Mouse (Mus musculus) natural killer cell, adult 2 months (primary cell): Measurements from ENCODE around the gene Fbxw2.
A peak's percentile ranks its signal among the peaks of the same experiment; 100 is the strongest.
"Not testable (repeated sequence)": the region's sequence is repeated elsewhere in the genome, so short reads cannot be mapped to it uniquely, and the experiment has no call there.

Experiments
- DNase-seq, 2 experiments: peaks; one replicate each; pipeline ENCODE4 v3.0.0; 2022; ENCODE audit warnings: low spot score in 2 of 2

Gene Fbxw2

DNA sequence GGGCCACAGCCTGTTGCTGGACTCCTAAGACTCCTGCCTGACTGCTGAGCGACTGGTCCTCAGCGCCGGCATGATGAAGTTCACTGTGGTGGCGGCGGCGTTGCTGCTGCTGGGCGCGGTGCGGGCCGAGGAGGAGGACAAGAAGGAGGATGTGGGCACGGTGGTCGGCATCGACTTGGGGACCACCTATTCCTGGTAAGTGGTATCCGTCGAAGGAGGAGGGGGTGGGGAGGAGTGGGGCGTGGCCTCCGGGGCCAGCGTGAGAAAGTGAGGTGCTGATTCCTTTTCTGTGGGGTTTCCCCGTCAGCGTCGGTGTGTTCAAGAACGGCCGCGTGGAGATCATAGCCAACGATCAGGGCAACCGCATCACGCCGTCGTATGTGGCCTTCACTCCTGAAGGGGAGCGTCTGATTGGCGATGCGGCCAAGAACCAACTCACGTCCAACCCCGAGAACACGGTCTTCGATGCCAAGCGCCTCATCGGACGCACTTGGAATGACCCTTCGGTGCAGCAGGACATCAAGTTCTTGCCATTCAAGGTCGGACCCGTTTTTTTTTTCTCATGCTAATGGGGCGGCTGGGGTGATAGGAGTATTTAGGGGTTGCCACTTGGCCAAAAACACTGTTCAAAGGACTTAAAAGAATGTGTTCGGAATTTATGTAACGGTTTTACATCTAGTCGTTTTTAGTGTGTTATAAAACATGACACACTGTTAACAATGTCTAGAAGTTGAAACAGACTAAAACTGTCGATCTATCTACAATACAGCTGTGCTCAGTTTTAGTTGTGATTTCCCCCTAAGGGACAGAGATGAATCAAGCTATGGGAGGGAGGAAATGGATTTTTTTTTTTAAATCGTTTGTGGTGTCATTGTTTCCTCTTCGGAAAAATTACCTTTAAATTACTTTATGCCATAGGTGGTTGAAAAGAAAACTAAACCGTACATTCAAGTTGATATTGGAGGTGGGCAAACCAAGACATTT lies 53.6 kb downstream of the Fbxw2 start:
- peak; percentile 80 to 81 for DNase-seq

DNA sequence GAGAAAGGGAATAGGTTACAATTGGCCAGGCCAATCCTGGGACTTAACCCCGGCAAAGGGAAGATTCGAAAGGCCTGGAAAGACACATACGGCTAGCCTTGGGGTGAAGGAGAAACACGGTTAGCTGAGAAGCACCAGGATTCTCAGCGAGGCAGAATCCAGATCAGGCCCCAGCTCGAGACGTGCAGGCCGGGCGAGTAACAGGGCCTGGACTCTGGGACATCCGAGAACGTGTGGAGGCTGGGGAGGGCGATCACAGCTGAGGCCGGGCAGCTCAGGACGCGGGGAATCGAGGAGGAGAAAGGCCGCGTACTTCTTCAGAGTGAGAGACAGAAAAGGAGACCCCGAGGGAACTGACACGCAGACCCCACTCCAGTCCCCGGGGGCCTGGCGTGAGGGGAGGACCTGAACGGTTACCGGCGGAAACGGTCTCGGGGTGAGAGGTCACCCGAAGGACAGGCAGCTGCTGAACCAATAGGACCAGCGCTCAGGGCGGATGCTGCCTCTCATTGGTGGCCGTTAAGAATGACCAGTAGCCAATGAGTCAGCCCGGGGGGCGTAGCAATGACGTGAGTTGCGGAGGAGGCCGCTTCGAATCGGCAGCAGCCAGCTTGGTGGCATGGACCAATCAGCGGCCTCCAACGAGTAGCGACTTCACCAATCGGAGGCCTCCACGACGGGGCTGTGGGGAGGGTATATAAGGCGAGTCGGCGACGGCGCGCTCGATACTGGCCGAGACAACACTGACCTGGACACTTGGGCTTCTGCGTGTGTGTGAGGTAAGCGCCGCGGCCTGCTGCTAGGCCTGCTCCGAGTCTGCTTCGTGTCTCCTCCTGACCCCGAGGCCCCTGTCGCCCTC lies 54.5 kb downstream of the Fbxw2 start, which contains the start of gene Hspa5:
Hspa5 (plus strand) TSS at position 603 of the 859 bp plus-strand sequence.
- peak; percentile 99 to 100 for DNase-seq

DNA sequence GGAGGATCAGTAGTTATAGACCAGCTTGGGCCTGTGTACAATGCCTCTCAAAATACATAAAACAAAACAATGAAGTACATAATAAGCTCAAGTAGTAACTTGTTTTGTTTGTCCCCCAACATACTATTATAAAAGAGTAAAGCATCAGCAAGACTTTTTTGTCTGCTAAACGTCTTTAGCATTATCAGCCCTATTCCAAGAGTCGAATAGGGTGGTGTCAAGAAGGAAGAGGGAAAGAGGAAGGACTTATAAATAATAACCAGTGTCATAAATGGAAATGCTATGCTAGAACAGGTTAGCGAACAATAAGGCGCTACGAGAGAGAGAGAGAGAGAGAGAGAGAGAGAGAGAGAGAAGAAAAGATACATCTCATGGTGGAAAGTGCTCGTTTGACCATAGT lies 55.2 kb downstream of the Fbxw2 start:
- DNase-seq, result no peak

DNA sequence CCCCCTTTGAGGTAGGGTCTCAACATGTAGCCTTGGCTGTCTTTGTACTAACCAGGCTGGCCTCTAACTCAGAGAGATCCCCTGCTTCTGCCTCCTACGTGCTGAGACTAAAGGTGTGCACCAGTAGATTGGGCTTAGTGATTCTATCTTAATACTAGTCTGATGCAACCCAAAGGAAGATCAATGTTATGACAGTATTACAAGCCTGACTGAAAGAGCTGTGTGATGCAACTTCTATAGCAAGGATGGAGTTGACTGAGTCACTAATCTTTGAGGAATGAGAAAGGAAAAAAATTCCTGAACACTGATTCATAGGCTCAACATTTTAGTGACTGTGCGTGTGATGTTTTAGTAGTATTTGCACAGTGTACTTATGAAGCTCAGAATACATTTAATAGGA lies 56.1 kb downstream of the Fbxw2 start:
- DNase-seq, result no peak

DNA sequence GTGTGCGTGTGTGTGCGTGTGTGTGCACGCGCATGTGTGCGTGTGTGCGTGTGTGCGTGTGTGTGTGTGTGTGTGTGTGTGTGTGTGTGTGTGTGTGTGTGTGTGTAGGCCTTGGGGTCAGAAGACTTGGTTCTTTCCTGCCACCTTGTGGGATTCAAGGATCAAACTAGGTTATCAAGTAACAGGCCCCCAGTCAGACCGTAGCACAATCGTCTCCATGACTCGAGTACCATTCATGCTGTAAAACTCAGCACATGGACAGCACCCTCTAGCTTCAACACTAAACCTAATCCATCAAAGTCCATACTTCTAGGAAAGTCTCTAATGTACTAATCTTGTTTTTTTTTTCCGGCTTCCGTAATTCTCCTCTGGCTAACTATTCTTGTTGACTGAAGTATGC lies 61.3 kb downstream of the Fbxw2 start:
- DNase-seq, result no peak

DNA sequence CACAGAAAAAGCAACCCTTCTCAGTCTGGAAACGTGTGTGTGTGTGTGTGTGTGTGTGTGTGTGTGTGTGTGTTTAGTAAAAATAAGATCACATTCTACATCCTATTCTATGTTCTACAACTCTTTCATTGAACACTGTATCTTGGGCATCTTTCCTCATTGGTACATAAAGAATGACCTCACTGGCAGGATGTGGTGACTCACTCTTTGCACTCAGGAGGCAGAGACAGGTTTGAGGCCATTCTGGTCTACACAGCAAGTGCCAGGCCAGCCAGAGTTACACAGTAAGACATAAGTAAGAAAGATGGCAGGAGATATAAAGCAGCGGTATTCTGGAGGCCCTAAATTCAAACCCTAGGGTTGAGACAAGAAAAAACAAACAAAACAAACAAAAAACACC lies 63.2 kb downstream of the Fbxw2 start:
- peak in 1 of 2 experiments; percentile 43 for DNase-seq

DNA sequence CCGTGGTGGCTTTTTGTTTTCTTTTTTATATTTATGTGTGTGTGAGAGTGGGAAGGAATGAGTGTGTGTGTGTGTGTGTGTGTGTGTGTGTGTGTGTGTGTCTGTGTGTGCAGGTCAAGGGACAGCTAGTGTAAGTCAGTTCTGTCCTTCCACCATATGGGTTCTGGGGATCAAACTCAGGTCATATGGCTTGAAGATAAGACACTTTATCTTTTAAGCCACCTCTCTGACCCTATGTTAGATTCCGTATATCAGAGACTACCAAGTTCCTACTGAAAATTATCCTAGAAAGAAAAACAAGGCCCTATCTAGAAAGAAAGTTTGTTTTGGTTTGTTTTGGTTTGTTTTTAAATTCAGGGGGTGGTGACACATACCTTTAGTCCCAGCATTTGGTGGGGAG lies 63.9 kb downstream of the Fbxw2 start:
- no peak for DNase-seq

DNA sequence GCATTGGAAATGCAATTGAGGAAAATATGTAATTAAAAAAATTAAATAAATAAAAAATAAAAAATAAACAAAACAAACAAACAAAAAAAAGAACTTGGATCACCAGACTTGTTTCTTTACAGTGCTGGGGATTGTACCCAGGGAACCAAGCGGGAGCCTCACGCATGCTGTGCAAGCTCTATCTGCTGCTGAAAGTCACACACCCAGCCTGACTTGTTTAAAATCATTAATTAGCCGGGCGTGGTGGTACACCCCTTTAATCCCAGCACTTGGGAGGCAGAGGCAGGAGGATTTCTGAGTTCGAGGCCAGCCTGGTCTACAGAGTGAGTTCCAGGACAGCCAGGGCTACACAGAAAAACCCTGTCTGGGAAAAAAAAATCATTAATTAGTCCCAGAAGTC lies 64.8 kb downstream of the Fbxw2 start:
- DNase-seq, result not testable (repeated sequence)

DNA sequence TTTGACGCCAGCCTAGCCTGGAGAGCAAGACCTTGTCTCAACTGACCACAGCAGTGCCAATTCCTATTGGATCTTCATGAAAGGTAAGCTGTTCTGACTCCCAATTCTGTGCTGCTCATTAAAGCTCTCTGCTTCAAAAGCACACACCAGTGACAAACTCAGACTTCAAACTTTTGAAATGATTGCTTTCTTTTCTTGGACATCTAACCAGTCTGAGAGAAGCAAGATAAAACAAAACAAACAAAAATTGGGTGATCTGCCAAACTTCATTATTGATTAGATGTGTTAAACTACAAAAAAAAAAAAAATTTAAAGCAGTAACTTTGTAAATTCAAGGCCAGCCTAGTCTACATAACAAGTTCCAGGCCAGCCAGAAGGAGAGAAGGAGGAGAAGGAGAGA lies 68.8 kb downstream of the Fbxw2 start:
- no peak for DNase-seq

DNA sequence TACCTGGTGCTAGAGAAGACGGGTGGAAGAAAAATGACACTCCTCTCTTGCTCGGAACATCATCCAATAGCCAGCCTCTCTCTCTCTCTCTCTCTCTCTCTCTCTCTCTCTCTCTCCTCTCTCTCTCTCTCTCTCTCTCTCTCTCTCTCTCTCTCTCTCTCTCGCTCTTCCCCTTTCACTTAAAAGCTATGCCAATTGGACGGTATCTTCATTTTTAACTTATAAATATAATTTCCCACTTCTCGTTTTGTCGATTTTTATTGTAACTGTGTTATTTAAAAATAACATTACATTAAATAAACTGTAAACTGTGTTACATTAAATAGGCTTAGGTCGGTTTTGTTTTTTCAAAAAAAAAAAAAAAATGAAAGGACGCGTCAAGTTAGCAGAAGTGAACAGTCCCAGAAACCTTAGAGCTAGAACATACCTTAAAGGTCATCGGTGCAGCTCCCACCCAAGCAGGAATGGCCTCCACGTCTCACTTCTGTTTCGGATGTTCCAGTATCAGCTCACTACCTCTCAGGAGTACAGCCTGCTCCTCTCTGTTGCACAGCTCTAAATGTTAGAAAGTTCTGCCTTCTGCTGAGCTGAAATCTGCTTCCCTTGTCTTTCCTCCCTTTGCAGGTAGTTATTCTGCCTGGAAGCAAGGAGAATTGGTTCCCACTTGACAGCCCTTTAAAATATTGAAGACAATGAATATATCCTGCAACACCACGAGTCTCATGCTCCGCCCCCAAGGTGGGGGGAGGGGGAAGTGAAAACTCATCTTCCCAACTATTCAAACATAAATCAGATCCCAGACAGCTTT lies 71.4 kb downstream of the Fbxw2 start, which contains the start of gene Gapvd1:
Gapvd1 (minus strand) TSS at position 682 of the 808 bp plus-strand sequence.
- DNase-seq, result no peak
